Mouse (Mus musculus) granulocyte monocyte progenitor cell, adult 5-6 weeks (primary cell): ENCODE measurements around the gene Galnt9. TPM values are rescaled to one million over a fixed set of nuclear protein-coding genes. Genes with fewer than 3 reads are reported as not detected.
A peak's percentile ranks its signal among the peaks of the same experiment; 100 is the strongest.

ENCODE experiments used
- ATAC-seq: replicated peaks from 2 replicates; pipeline ENCODE4 v1.8.0; 2016; ENCODE audit warnings: mild to moderate bottlenecking, moderate TSS enrichment, inconsistent platforms; ENCODE audit not compliant: poor library complexity, severe bottlenecking
- total RNA-seq, 2 experiments: library from RNA; stranded (forward) in 1 of 2; stranded (reverse) in 1 of 2; fragments of 200-712, 200-1000 nt in 1 of 2; fragments of >200 nt in 1 of 2; fragmentation: Nextera tagmentation in 1 of 2; gene quantifications; 2 replicates each; pipeline ENCODE4 v1.2.3; 2014 to 2017

Galnt9 gene
- total RNA-seq (2014; fragmentation: Nextera tagmentation) (not detected in 2 replicates), total RNA-seq (2017) (0.43 TPM in 1 of 2 replicates, not detected in the other)

DNA sequence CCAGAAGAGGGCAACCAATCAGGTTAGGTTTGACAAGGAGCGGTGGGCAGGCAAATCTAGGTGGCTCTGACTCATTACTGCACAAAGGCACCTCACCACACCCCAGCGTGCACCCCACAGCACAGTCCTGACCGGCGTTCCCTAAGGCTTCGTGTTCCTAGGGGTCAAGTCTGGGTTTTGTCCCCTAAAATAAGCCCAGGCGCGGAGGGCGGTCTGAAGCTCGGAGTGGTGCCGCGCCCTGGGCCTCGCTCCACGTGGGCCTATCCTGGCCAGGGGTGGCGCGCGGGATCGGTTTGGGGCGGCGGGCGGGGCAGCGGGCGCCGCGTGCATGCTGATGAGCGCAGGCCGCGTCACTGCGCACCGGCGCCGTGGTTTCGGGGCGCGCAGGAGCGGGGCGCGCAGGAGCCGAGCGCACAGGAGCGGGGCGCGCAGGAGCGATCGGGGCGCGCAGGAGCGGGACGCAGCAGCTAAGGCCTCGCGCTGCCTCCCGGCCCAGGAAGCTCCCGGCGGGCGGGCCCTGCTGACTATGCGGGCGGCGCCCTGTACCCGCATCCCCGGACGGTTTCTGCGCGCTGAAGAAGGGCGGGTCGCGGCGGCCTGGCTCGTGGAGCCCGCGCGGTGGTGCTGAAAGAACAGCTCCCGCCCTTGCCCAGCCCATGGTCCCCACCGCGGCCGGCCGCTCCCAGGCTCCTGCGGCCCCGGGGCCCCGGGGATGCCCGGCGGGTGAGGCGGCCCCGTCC is at the start of gene Galnt9:
TSS of gene Galnt9 (plus strand) at position 405 of the 740 bp plus-strand sequence.
- ATAC-seq, result peak; percentile 93

DNA sequence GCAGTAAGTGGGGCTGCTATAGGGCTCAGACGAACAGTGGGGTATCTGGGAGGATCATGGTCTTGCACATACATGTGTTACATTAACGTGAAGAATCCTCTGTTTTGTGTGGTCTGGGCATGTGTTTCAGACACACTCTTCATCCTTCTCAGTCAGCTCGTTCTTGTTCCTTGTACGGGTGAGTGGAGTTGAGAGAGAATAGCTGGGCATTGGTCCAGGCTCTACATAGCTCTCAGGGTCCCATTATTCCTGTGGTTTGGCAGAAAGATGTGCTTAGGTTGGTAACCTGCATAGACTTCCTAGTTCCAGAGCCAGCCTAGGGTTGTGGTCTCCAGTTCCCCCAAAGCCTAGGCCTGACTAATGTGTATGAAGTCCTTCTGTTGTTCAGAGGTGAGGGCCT is 49.8 kb upstream of the Galnt9 start:
- ATAC-seq, result no peak

DNA sequence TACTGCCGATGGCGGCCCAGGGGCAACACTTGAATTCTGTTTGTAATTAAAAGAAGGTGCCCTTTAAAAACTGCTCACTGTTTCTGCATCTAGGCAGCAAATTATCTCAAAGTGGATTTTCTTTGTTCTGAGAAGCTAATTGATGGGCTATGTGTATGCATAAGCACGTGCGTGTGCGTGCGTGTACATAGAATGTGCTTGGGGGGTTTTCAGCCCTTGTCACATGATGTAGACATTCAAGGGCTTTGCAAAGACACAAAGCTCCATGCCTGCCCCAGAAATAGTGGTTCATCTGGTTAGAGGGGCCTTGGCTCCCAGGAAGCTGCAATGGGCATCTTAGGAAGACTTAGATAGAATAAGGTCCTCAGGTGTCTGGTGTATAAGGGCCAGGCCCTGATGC is 49.1 kb upstream of the Galnt9 start:
- no peak for ATAC-seq

DNA sequence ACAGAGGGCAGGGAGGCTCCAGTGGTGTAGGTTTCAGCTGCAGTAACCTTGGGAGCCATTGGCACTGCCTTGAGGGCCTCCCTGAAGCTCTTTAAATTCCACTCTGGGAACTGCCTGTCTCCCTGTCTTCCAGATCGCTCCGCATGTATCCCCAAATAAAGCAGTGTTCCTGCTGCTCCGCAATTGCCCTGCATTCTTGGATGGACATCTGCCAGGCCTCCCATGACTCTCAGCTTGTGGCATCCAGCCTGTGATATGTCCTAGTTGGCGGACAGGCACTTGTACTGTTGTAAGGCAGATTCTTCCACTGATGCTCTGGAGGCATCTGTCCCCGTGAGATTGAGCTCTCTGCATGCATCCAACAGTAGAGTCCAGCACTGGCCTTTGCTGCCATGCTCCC is 46.6 kb upstream of the Galnt9 start:
- no peak for ATAC-seq

DNA sequence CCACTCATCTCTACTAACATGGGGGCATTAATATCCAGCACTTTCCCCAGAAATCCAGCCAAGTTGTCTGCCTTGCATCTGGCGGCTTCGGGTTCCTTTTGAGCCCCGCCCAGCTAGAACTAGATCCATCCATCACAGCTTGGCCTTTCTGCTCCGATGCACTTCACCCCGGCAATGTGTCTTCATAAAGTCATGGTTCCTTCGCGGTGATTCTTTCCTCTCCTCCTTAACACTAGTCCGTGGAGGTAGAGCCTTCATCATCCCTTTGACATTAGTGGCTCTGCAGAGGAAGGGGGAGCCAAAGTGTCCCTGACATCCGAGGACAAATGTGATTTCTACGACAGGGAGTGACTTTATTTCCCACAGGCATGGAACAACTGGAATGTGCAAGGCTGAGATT is 46.1 kb upstream of the Galnt9 start:
- ATAC-seq, result no peak

DNA sequence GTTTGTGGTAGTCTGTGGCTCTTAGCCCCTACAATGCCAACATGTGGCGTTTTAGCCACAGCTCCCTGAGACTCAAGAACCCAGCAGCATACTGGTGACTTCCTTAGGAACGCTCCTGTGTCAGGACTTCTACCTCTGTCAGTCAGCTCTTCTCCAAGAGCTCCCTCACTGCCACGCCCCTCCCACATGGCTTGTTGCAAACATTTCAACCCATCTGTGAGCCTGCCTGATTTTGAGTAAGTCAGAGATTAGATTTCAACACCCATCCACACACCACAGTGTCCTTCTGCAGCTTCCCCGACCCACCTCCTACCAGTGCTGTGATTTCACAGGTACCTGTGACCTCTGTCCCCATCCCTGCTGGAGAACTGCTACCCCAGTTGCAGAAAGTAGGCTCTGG is 43.9 kb upstream of the Galnt9 start:
- no peak for ATAC-seq

DNA sequence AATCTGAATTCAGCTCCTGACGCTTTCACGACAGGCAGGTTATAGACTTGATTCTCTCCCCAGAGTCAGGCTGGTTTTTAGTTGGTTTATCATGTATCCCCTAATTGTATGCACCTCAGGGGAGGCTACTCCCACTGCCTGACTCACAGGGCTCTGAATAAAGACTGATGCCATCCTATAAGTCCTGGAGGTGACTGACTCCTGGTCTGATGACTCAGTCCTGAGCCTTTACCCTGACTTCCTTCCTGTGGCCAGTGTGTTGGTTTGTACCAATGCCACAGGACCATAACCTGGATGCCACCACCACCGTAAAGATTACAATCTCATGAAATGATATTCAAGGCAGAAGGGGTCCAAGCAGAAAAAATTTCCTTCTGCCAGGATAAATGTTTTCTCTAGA is 40.8 kb upstream of the Galnt9 start:
- no peak for ATAC-seq

DNA sequence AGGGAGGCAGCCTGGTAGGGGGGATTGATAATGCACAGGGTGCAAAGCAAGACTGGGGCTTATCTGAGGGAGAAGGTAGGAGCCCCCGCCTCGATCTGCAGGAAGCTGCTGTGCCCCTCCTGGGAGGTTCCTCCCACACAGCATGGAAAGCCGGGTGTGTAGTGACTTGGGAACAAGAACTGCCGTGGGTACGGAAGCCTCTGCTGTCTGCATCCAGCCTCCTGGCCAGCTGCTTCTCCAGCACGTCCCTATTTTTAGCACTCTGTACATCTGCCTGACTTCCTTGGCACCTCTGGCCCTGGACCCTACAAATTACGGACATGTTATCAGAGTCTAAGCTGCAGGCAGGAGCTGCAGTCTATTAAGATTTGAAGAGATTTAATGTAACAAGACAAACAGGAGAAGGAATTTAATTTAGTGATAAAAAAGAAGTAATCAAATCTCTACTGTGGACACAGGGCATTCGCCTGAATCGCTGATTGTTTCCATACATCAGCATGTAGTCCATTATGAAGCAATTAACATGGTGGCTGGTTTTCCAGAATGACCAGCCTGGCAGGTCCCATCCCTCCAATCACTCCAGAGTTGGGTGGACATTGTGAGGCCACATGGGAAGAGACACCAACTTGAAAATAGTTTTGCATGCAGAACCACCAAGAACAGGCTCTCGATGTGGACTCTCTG is 38.4 kb upstream of the Galnt9 start:
- no peak for ATAC-seq

DNA sequence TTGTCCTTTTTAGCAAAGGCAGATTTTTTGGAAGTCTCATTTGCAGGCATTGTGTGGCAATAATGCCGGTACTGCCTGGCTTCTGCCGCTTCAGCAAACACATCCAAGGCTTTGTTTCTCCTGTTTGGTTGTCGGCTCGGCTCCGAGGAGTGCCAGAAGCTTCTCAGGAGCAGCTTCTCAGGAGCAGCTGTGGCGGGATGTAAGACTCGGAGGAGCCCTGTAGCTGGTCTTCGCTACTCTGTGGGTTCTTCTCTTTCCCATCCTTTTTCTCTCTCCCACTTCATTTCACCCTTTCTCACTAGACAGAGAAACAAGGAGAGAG is 37.9 kb upstream of the Galnt9 start:
- no peak for ATAC-seq

DNA sequence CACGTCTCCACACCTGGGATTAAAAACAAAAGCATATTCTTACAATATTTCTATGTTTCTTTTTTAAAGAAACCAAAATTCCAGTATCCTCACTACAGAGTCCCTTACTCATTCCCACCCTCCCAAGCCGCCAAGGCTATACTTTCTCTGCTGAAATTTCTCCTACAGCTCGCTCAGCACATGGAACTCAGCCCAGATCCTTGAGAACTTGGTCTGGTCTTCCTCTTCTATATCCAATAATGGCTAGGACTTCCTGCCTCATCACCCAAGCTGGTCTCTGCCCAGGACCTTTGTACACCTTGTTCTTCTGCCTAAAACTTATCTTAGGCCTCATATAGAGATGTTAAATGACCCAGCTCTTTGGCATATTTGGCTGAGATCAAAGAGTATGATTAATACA is 37.3 kb upstream of the Galnt9 start:
- ATAC-seq, result no peak

DNA sequence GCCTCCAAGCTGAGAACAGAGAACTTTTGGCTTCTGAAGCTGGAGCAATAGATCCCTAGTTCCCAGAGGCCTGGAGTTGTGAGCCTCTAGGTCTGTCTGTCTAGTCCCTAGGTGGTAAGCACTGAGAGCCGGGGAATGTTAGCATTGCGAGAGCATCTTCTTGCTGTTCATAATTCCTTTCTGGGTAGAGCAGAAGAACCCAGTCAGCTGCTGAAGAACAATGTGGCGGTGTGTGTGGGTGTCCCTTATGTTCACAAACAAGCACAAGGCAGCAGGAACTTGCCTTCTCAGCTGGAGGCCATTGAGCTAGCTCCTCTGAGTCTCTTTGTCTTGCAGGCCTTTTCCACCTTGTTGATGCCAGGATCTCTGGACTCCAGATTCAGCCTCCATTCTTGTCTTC is 36.2 kb upstream of the Galnt9 start:
- no peak for ATAC-seq

DNA sequence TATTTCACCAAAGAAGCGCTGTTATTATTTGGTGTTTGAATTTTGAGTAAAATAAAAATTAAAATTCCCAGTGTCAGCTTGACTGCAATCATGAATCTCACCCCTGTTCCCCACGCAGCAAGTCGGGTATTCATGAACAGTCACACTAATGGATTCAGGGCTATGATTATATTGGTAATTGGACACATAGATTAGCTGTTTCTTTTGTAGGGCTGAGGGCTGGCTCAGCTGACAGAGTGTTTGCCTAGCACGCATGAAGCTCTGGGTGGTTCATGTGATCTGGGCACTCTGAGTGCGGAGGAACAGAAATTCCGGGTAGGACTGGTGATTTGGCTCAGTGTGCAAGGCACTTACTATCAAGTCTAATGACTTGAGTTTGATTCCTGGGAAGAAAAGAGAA is 33.8 kb upstream of the Galnt9 start:
- ATAC-seq, result no peak

DNA sequence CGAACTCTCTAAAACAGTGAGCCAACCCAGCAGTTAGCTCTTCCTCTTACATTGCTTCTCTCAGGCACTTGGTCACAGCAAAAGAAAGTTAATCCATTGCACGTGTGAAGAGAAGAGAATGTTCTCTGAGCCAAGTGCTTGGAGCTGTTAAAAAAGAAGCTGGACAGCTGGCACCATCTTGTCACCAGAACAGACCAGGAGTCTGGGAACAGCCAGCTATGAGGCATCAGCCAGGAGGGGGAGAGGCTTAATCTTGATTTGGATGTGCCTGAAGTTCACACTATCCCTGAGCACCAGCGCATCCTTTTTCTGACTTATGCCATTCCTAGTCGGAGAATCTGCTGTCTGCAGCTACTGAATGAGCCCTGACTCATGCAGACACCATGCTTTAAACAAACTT is 30.4 kb upstream of the Galnt9 start:
- ATAC-seq, result no peak

DNA sequence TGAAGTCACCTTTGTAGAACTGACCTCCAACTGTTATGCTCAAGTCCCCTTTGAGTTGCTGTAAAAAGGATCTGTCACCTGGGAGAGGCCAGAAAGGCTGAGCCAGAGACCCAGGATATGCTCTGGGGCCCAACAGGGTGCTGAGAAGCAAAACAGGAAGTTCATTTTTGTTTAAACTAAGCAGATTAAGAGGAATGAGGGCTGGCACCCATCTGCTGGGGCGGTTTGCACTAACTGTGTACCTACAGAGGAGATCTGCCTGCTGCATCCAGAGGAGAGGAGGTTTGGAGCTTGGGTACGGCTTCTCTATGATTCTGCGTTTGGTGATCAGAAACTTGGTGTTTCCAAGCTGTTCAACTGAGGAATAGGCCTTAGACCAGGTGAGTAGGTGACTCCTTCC is 29.5 kb upstream of the Galnt9 start:
- no peak; the same call in 1 of the 2 replicates for ATAC-seq

DNA sequence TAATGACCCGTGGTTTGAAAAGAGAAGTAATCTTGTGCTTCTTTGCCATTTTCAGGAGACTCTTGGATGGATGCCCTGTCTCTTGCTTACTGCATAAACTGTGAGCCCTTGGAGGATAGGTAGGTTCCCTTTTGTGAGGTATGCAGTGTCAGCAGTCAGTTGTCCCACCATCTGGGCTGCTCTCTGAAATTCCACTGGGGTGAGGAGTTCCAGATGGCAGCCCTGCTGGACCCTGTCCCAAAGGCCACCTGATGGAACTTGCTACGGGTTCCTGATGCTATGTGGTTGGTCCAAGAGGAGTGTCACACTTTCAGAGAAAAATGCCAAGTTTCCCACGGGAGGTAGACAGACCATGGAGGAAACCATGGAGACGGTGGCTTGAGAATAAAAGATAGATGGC is 27.8 kb upstream of the Galnt9 start:
- no peak for ATAC-seq

DNA sequence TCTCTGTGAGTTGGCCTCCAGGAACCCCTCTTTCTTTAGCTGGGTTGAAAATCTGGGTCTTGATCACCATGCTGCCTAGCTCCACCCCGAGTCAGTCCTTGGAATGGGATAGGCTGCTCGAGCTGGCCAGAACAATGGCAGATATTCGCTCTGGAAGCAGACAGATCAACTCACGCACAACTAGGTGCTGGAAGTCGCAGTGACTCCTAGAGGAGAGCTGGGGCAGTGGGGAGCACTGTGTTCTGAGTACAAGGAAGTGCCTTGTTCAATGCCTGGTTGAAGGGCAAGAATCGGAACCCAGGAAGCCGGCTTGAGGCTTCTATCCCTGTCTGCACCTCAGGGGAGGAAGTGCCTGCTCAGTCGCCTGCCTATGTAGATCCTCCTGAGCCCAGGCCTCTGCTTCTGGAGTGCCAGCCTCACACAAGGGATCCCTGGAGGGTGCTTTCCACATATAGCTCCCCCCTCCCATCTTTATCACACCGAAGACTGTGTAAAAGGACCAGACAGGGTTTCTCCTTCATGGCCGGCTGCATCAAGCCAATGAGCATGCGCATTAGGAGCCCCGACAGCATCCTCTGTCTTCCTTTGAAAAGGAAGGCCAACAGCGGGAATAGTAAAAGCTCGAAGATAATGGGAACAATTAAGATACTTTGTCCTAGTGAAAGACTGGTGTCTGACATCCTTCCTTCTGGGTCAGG is 25.9 kb upstream of the Galnt9 start:
- no peak for ATAC-seq

DNA sequence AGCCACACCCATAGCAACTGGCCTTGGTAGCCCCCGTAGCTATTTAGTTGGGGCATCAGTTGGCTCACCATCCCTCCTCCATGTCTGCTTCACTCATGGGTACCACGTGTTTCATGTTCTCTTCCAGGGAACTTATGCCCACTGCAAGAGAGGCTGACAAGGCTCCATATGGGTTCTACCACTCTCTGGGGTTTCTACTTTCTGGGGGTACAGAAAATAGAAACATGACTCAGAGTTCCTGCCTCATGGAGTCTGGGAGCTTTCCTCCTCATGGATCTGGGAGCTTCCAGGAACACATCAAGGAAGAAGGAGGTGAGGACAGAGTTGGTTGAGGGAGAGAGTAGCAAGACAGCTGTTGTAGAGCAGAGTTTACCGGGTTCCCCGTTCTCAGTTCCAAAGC is 23.2 kb upstream of the Galnt9 start:
- no peak for ATAC-seq

DNA sequence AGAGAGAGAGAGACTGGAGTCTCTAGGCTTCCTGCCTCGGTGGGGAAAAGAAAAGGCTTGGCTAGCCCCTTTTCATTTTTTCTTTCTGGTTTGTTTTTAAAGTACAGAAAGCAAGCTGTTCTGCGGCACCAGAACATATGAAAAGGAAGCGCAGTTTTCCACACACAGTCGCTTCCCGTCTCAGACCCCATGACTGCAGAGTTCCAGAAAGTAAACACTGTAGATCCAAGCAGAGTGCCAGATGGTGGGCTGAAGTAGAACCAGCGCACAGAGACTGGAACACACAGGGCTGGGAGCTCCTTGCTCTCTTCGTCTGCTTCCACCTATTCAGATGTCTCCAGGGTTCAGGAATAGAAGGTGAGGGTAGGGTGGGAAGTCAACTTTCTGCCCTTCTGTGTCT is 22.3 kb upstream of the Galnt9 start:
- ATAC-seq, result no peak

DNA sequence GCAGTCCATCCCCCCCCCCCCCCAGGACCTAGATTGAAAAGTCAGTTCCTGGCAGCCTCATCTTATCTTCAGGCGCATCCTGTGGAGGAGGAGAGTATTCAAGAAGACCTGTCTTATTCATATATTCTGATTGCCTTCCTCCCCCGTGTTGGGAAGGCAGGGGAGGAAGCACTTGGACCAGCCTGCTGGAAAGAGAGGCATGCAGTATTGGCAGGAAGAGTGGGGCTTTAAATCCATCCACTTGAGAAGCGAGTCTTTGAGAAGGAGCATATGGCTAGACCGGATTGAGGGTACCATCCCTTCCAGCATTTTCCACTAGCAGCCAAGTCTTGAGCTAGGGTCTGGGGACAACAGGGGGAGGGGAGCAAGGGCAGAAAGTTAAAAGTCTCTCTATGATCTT is 20.9 kb upstream of the Galnt9 start:
- no peak for ATAC-seq

DNA sequence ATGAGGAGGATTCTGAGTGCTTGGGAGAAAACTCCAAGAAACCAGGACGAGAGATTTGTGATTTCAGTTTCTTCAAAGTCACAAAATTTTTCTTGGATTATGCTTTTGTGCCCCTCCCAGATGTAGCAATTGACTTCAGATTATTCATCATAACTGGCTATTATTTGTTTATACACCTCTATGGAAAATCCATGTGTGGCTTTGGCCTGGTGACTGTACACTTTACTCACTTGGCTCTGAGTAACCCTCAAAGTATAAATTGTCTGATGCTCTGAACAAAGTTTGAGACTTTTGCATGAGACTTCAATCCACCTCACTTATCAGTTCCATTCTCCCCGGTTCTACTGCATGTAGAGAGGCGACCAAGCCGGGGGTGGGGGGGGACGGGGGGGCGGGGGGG is 18.5 kb upstream of the Galnt9 start:
- no peak for ATAC-seq

DNA sequence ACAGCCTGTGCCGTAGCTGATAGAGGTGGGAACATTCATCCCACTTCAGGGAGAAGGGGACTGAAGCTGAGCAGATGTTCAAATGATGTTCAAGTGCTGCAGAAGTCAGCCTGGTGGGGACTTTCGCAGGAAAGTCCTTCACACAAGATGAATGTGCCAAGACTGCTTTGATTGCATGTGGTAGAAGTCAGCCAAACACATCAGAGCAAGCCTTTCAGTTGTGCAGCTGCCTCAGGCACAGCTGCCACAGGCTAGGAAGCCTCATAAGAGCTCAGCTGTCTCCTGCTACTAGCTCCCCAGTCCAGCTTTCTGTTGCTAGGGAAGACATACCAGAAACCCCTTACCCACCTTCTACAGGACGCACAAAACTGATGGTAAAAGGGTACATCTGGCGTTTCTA is 17.6 kb upstream of the Galnt9 start:
- no peak for ATAC-seq

DNA sequence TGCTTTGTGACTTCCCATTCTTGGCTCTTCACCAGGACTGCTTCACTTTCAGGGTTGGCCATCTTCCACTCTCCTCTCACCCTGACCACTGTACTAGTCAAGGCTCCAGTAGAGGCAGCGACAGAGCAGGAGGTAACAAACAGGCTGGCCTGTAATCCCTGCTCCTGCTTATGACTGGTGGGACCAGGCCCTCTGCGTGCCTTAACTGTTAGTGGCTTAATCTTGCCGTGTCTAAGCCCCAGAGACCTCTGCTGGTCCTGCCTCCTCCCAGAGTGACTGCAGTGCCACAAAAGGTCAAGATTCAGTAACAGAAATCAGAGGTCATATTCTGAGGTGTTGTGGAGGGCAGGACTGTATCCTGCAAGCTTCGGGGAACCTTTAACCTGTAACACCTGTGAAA is 13.1 kb upstream of the Galnt9 start:
- ATAC-seq, result no peak
